Mouse (Mus musculus): ENCODE results near the gene Arfgef2. TPM values are rescaled to one million over a fixed set of nuclear protein-coding genes. Genes with fewer than 3 reads are reported as not detected.

Arfgef2 gene
- total and polyA plus RNA-seq, 2 experiments from 2014 or later = 4.6 to 26.3 TPM

- DNase-seq (ENCODE audit: low spot score) = no peak
- Histone ChIP-seq H3K36me3 (ENCODE audit: insufficient read depth, low read length) (peaks cover 70% of the 10 kb centered on the region), H3K4me3 (ENCODE audit: low read length) (no peak overlapping the region), H3K4me2 (ENCODE audit: low read depth, low read length) (no peak overlapping the region), H3K27ac (no peak overlapping the region), H3K9ac (replicated peaks; ENCODE audit: low read length) (no peak overlapping the region), H3K27me3 (ENCODE audit: insufficient read depth, low read length) (no peaks in the 10 kb centered on the region), H3K9me3 (ENCODE audit: low read length) (no peaks in the 10 kb centered on the region), H3K4me1 (ENCODE audit: insufficient read depth, low read length) (no peaks in the 10 kb centered on the region)
- WGBS = 76% methylated on average over 1 of the region's 1 CpGs
- no peak for TF ChIP-seq CTCF (IDR thresholded peaks at IDR 0.05; ENCODE audit: low read depth)
- ATAC-seq = no peak
These were observed 139.0 kb downstream of the Arfgef2 start for GRCm38 (mm10) chr2:166944346-166944745.

GRCm38 (mm10) chr2:166945456-166945855, 140.1 kb downstream of the Arfgef2 start:
- ATAC-seq = no peak
- Histone ChIP-seq H3K27ac (no peak overlapping the region), H3K27me3 (ENCODE audit: insufficient read depth, low read length) (no peaks in the 10 kb centered on the region), H3K9ac (replicated peaks; ENCODE audit: low read length) (no peak overlapping the region), H3K9me3 (ENCODE audit: low read length) (no peaks in the 10 kb centered on the region), H3K36me3 (ENCODE audit: insufficient read depth, low read length) (peaks cover 76% of the 10 kb centered on the region), H3K4me3 (ENCODE audit: low read length) (no peak overlapping the region), H3K4me2 (ENCODE audit: low read depth, low read length) (no peak overlapping the region), H3K4me1 (ENCODE audit: insufficient read depth, low read length) (no peaks in the 10 kb centered on the region)
- peak; percentile 60 for TF ChIP-seq CTCF (IDR thresholded peaks at IDR 0.05; ENCODE audit: low read depth)
- 53% methylated on average over 4 of the region's 4 CpGs for WGBS
- peak; percentile 42 for DNase-seq (ENCODE audit: low spot score)

Other genes starting within 250 kb of the Arfgef2 start
- gene Prex1, start 91.8 kb upstream of the Arfgef2 start, total RNA-seq (2014; rRNA removed) = 63.2 and 66.8 TPM in 2 replicates
- 24.1 and 24.2 TPM in 2 replicates for gene Prex1, start 91.8 kb upstream of the Arfgef2 start, polyA plus RNA-seq (2015; fragmentation: Nextera tagmentation; extraction: Ambion mirVana)
- gene Trp53rkb, start 13.1 kb upstream of the Arfgef2 start, total RNA-seq (2014; rRNA removed) = 6.4 and 11.3 TPM in 2 replicates
- gene Trp53rkb, start 13.1 kb upstream of the Arfgef2 start, polyA plus RNA-seq (2015; fragmentation: Nextera tagmentation; extraction: Ambion mirVana) = 7.2 and 9.5 TPM in 2 replicates
- 66.1 and 78.7 TPM in 2 replicates for gene Cse1l, start 100.5 kb downstream of the Arfgef2 start, total RNA-seq (2014; rRNA removed)
- gene Cse1l, start 100.5 kb downstream of the Arfgef2 start, polyA plus RNA-seq (2015; fragmentation: Nextera tagmentation; extraction: Ambion mirVana) = 68.1 and 71.2 TPM in 2 replicates
- gene Stau1, start 190.7 kb downstream of the Arfgef2 start, total RNA-seq (2014; rRNA removed) = 28.8 and 37.9 TPM in 2 replicates
- gene Stau1, start 190.7 kb downstream of the Arfgef2 start, polyA plus RNA-seq (2015; fragmentation: Nextera tagmentation; extraction: Ambion mirVana) = 81.3 and 86.0 TPM in 2 replicates
- gene Ddx27, start 209.6 kb downstream of the Arfgef2 start, total RNA-seq (2014; rRNA removed) = 27.5 and 29.4 TPM in 2 replicates
- gene Ddx27, start 209.6 kb downstream of the Arfgef2 start, polyA plus RNA-seq (2015; fragmentation: Nextera tagmentation; extraction: Ambion mirVana) = 36.7 and 38.3 TPM in 2 replicates